Mouse (Mus musculus): ENCODE data around the gene Dpp7.

Dpp7 gene

DNA sequence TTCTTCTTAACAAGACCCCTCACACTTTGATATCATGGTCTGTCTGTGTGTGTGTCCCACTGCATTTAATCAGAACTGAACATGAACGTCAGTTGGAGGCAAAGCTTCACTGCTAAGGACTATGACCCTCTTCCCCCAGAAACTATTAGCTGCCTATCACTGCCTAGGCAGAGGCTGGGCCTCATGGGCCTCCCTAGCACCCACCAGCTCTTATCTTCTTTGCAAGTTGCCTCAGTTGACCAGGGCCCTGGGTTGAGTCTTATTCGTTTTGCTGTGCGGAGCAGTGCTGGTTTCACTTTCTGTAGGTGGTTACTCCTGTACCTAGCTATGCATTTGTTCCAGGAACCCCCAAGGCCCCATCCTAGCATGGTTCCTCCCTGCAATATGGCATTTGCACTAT lies 13.8 kb upstream of the Dpp7 start:
- DNase-seq (ENCODE audit: low read depth, low spot score), result no peak

DNA sequence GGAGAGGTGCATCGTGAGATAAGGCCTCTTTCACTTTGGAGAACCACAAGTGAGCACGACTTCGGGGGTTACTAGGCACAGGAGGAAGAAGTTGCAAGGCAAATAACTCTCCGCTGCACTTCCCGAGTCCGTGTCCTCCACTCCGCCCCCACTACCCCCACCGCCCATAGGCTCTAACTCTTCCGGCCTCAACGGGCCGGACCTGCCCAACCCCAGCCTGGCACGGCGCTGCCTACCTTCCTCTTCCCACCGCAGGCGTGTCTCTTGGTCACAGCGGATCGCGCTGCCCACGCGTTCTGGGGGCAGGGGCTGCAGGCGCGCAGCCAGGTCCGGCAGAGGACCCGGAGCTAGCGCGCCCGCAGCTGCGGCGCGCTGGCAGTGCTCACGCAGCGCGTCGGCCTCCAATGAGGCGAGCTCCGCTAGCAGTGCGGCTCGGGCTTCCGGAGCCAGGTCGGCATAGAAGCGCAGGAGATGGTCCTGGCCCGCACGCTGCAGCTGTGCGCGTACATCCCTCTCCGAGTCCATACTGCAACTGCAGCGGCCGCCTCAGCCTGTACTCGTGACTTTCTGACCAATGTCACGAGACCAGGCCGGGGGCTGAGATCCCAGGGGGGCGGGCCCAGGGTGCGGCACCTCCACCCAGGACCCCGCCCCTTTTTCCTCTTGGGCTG lies 9.1 kb upstream of the Dpp7 start, which contains the start of gene Uap1l1:
Gene Uap1l1, minus strand, starts transcription at position 592 of the 671 bp plus-strand sequence.
- peak; percentile 83 for DNase-seq (ENCODE audit: low read depth, low spot score)

DNA sequence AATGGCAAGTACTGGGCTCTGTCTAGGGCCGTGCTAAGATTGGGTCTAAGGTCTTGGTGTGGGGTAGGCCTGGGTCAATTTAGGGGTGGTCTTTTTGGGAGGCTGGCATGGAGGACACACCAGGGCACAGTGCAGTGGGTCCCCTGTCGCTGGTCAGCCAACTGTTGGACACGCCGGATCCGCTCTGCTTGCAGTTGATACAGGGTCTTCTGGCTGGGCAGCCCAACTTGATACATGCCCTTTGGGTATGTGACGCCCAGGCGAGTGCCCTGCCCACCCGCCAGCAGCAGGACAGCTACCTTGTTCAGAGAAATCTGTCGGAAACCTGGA lies 8.6 kb upstream of the Dpp7 start:
- DNase-seq (ENCODE audit: low read depth, low spot score), result no peak

DNA sequence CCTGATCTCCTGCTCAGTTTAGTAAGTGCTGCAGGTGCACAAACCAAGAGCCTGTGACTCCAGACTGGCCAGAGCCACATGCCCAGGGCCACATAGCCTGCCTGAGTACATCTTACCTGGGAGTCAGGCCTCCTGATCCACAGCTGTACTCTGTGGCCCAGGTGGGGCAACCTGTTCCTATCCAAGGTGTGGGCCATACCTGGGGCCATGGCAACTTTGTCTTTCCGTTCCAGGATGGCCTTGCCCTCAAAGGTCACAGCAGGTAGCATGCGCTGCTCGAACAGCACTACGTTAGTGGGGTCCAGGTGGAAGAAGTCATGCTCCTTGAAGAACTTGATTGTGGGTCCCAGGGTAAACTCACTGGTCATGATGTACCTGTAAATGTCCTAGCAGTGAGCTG lies 8.2 kb upstream of the Dpp7 start:
- DNase-seq (ENCODE audit: low read depth, low spot score), result no peak

DNA sequence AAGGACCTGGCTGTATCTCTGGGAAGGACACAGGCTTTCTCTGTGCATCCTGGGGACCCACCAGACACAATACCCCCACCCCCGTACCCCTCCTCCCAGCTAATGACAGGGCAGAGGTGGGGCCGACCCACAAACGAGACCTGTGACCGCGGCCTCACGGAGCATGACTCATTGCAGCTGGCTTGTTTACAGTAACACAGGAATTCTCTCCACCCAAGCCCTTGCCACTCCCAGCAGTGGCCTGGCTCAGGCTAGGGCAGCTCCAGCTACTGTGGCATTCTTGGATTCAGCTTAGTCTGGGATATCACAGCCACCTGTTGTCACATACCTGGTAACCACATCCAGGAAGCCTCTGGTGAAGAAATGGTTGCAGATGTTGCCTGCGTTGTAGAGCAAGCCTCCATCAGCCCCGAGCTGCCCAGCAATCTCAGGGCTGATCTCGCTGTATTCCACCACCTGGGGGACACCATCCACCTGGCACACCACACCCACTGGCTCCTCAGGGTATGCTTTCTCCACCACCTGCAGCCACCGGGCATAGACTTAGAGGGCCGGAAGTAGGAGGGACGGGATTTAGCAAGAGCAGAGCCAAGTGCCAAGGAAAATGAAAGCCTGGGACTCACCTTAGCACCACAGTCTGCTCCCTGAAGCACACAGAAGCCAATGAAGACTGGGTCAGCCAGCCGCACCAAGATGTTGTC lies 7.5 kb upstream of the Dpp7 start:
- DNase-seq (ENCODE audit: low read depth, low spot score), result no peak

DNA sequence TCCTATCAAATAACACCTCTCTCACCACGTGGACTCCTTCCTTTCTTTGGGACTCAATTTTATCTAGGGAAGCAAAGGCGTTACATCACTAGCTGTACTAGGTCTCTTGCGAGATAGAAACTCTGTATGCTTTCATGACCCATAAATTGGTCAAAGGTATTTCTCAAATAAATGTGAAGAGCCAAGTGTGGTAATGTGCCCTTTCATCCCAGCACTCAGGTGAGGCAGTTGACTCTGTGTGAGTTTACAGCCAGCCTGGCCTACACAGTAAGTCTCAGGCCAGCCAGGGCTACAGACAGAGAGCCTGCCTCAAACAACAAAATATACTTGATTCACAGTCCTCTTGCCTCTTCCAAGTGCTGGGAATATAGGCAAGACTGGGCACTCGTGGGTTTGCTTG lies 3.7 kb upstream of the Dpp7 start:
- DNase-seq (ENCODE audit: low read depth, low spot score), result no peak

DNA sequence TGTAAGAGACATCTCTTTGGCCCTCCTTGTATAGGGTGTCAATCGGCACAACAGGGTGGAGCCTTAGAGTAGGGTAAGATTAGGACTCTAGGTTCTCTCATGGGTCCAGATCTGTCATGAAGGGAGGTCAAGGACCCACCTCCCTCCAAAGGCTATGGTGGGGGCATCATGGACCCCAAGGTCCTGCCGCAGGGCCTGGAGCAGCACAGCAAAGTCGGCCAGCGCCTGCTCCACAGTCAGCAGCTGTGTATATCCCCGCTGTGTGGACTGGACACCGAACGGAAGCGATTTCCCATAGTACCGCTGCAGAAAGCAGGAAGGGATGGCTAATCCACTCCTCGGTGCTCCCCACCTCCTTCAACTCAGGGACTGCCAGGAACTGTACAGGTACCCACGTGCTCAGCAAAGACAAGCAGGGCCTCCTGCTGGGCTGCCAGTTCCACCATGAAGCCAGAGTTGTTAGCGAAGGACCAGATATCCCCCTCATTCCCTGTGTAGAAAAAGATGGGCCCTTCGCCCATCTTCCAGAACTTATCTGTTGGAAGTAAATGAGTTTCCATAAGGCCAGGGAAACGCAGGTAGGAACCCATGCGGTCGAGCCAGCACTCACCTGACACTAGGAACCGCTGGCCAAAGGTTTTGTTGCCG lies 616 bp downstream of the Dpp7 start:
- no peak for DNase-seq (ENCODE audit: low read depth, low spot score)

DNA sequence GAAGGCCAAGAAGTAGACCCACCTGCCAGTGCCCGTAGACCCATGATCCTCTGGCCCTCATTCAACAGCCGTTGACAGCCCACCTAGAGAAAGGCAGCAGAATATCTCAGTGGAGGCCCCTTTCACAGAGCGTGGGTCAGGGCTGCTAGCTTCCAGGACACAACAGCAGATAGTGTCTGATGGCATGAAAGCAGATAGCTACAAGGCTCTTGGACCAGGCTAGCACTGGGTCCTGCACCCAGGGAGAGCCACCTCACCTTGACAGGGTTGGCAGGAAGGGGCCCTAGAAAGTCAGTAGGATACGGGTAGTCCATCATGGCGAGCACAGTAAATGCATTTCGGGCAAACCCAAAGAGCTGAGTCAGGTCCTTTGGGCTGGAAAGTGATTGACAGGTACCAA lies 1.9 kb downstream of the Dpp7 start:
- no peak for DNase-seq (ENCODE audit: low read depth, low spot score)

- no peak for DNase-seq (ENCODE audit: low read depth, low spot score)
Measured at GRCm38 (mm10) chr2:25350701-25351100, 5.5 kb downstream of the Dpp7 start.

GRCm38 (mm10) chr2:25349499-25349898 lies 6.7 kb downstream of the Dpp7 start:
- DNase-seq (ENCODE audit: low read depth, low spot score), result no peak

GRCm38 (mm10) chr2:25348162-25348561 lies 8.0 kb downstream of the Dpp7 start:
- DNase-seq (ENCODE audit: low read depth, low spot score), result no peak

DNA sequence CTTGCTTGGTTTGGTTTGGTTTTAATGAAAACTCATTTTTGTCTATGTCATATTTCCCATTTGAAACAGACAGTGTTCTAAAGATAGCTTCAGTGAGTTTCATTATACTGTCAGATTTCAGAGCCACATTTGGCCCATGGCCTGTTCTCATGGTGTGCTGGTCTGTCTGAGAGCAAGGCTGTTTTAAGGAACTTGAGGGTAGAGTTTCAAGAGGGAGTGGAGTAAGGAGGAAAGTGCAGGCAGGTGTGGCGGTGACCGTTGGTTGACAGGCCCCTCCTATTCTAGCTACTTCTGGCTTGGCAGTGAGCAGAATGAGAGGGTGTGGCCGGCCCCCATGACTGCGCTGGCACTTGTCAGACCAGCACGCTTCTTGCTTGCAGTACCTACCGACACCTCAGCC lies 17.9 kb downstream of the Dpp7 start:
- DNase-seq (ENCODE audit: low read depth, low spot score), result no peak

GRCm38 (mm10) chr2:25333569-25333968 lies 22.6 kb downstream of the Dpp7 start:
- DNase-seq (ENCODE audit: low read depth, low spot score), result no peak

DNA sequence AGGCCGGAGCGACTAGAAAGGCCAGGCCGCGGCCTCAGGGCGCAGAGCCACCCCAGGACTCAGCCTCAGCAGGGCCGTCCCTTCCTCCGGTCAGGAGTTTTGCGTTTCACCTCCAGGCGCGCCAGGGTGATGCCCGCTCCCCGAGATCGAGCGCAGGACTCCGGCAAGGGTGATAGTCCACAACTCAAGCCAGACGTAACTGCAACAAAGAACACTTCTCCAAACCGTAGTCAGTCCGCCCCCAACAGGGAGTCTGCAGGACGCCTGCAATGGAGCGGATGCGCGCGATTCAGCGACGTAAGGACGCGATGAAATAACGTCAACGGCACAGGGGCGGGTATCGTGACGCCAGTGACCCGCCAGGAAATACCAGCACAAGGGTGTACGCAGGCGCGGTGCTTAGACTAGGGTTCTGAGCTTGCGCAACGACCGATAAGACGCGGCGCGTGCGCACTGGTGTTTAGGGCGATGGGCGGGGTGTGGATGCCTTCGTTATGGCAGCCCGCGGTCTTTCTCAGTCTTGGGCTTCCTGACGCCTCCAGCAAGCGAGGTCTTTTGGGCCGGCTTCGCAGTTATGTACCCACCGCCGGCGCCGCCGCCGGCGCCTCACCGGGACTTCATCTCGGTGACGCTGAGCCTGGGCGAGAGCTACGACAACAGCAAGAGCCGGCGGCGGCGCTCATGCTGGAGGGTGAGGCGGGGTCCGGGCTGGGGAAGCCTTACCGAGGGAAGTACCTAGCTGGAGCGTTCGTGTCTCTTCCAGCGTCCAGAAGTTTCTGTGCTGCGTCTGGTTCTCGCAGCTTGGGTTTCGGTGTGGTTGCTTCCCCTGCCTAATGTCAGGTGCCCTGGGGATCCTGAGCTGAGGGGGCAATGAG lies 23.6 kb downstream of the Dpp7 start, which contains the start of gene Man1b1:
Gene Man1b1, plus strand, starts transcription at position 53 of the 875 bp plus-strand sequence.
- peak; percentile 99 for DNase-seq (ENCODE audit: low read depth, low spot score)

GRCm38 (mm10) chr2:25331470-25331869 lies 24.7 kb downstream of the Dpp7 start:
- DNase-seq (ENCODE audit: low read depth, low spot score), result no peak

GRCm38 (mm10) chr2:25328440-25328839 lies 27.7 kb downstream of the Dpp7 start:
- peak; percentile 25 for DNase-seq (ENCODE audit: low read depth, low spot score)

- DNase-seq (ENCODE audit: low read depth, low spot score), result no peak
Measured at GRCm38 (mm10) chr2:25326036-25326435, 30.1 kb downstream of the Dpp7 start.

DNA sequence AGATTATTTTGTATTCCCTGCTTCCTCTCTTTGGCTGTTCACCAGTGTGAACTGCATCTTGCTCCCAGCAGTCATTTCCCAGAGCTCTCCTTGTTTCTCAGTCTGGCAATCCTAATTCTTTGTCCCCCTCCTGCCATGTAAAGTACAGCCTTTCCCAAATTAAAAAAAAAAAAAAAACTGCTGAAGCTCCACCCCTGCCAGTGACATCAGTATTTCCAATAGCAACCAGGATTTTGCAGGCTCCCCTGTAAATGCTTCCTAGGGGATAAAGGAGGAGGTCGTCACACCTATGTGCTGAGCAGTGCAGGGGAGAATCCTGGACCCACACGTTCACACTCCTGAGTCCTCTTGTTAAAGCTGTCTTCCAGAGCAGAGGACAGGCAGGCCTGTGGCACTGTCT lies 36.1 kb downstream of the Dpp7 start:
- no peak for DNase-seq (ENCODE audit: low read depth, low spot score)

DNA sequence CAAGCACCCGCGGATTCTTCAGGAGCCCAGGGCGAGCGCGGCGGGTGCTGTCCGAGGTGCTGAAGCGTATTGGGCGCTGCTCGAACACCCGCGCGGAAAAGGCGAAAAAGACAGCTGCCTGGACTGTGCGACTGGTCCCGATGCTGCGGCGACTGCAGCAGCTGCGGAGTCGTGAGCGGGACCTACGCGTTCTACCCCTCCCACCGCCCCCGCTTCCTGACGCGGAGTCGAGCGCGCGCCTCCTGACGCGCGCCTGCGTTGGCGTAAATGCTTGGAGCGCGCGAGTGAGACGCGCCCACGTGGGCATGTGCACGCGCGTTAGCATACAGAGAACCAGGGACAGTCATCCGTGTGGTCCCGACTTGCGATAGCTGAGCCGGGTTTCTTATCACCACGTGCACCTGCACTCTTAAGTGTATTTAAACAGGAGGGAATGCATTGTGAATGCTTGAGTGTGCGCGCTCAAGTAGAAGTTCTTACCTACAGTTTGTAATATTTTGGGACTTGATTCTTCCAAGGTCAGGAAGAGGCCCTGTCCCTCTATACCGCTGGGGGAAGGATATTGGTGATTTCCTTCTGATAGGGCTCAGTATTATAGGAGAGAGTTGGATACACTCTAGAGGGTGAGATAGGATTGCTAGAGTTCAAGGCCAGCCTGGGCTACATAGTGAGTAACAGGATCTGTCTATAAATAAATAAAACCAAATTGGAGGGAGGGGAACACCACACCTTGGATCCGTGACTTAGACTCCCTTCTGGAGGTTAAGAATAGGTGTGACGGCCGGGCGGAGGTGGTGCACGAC lies 37.0 kb downstream of the Dpp7 start, which contains the start of gene Grin1:
Gene Grin1, minus strand, starts transcription at position 217 of the 803 bp plus-strand sequence.
- DNase-seq (ENCODE audit: low read depth, low spot score), result peak; percentile 84

GRCm38 (mm10) chr2:25318119-25318966 lies 37.8 kb downstream of the Dpp7 start:
- DNase-seq (ENCODE audit: low read depth, low spot score), result no peak
